Mouse (Mus musculus): Measurements from ENCODE around the gene Myo5c.

GRCm38 (mm10) chr9:75246080-75246930 lies 14.5 kb downstream of the Myo5c start:
- TF ChIP-seq POLR2A (IDR thresholded peaks at IDR 0.05; ENCODE audit: insufficient read depth, low read depth, low read length) (no peak), CTCF (IDR thresholded peaks at IDR 0.05; ENCODE audit: insufficient read depth, low read depth, low read length) (no peak)

All from olfactory bulb, adult 2 months (tissue).